Mouse (Mus musculus): ENCODE results near the gene Srsf5.

DNA sequence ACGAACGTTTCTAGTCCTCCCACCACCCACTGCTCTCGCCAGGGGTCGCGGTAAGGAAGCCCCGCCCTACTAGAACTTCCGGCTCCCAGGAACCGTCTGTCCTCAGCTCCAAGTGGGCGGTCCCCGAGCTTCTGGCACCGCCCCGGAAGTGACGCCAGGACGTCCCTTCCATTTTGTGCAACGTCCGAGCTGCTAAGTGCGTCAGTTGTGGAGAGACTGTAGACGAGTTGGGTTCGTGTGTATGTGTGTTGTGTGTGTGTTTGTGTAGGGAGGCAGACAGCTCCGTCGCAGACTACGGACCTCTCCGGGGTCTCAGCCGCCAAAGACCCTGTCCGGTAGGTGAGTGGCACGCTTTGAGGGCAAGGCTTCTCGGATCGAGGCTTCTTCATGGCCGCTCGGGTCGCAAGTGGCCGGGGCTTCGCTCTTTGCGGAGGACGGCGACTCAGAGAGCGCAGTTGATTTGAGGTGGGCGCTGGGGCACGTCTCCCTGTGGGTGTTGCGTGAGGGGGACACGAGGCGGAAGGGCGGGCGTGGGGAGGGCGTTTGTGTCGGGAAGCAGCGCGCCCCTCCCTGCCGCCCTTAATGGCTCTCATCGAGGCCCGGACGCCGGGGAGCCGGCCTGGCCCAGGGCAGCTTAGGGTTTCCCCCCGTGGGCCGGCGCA, at the start of gene Srsf5:
- TF ChIP-seq CTCF (IDR thresholded peaks at IDR 0.05; ENCODE audit: extremely low read depth, insufficient read depth, insufficient read length, insufficient replicate concordance) (no peak), POLR2A (IDR thresholded peaks at IDR 0.05; ENCODE audit: low read depth, low read length) (peak; percentile 95)

Measured in spleen, adult 2 months (tissue).